Mouse (Mus musculus) G1E (cell line): ENCODE measurements at regions not wholly inside any gene's neighbourhood (a gene's known extent, or its start where the extent isn't known, plus 50 kb on each side); places are given as distances from the start of the nearest gene placed in this dataset.

Source experiments
- CTCF ChIP-seq: IDR thresholded peaks from 2 replicates; pipeline ENCODE4 v1.5.1; 2012; ENCODE audit warnings: low read depth, low read length, inconsistent platforms, mixed read lengths
- GATA1 ChIP-seq: IDR thresholded peaks from 2 replicates; pipeline ENCODE4 v1.6.1; 2012; ENCODE audit warnings: borderline replicate concordance, low read length, inconsistent platforms, mixed read lengths

GRCm38 (mm10) chr7:68930627-68931334 is 181.7 kb upstream of the Arrdc4 start:
- TF ChIP-seq CTCF, result no peak
- TF ChIP-seq GATA1, result no peak
